Mouse (Mus musculus) intestine, embryonic 15.5 days (tissue): Measurements from ENCODE around the gene Gm5485. TPM values are rescaled to one million over a fixed set of nuclear protein-coding genes. Genes with fewer than 3 reads are reported as not detected.

Experiments
- ATAC-seq: fragments of 200-750 bp; cut with Nextera tagmentation; 2 replicates; pipeline ENCODE4 v1.8.0; 2017; ENCODE audit warnings: moderate TSS enrichment, moderate library complexity
- H3K27ac ChIP-seq: fragments of 300-500 bp; sonication (generic); 2 replicates; pipeline ENCODE4 v1.5.1; 2015; ENCODE audit warnings: mild to moderate bottlenecking, inconsistent platforms
- H3K27me3 ChIP-seq: fragments of 300-500 bp; sonication (generic); replicated peaks from 2 replicates; pipeline ENCODE4 v1.6.1; 2015; ENCODE audit warnings: inconsistent platforms
- H3K36me3 ChIP-seq: fragments of 300-500 bp; sonication (generic); 2 replicates; pipeline ENCODE4 v1.6.1; 2015; ENCODE audit warnings: inconsistent platforms
- H3K4me1 ChIP-seq: fragments of 300-500 bp; sonication (generic); replicated peaks from 2 replicates; pipeline ENCODE4 v1.6.1; 2015; ENCODE audit warnings: inconsistent platforms
- H3K4me2 ChIP-seq: fragments of 300-500 bp; sonication (generic); replicated peaks from 2 replicates; pipeline ENCODE4 v1.6.1; 2015; ENCODE audit warnings: mild to moderate bottlenecking, inconsistent platforms
- H3K4me3 ChIP-seq: fragments of 300-500 bp; sonication (generic); replicated peaks from 2 replicates; pipeline ENCODE4 v1.5.1; 2015; ENCODE audit warnings: inconsistent platforms
- H3K9ac ChIP-seq: fragments of 300-500 bp; sonication (generic); 2 replicates; pipeline ENCODE4 v1.6.1; 2015; ENCODE audit warnings: inconsistent platforms
- H3K9me3 ChIP-seq: fragments of 300-500 bp; sonication (generic); 2 replicates; pipeline ENCODE4 v1.6.1; 2016; ENCODE audit warnings: inconsistent platforms
- WGBS: fragments of 180-500 bp; shearing (Covaris S2); methylation state at CpG from one replicate; pipeline ENCODE4 v1.1.7; 2015; 5-methylcytosine and 5-hydroxymethylcytosine counted together
- polyA plus RNA-seq: library from polyadenylated mRNA; unstranded; fragments of >200 nt; fragmentation: Nextera tagmentation; extraction: Ambion mirVana; gene quantifications from 2 replicates; pipeline ENCODE4 v1.2.1, GENCODE M21; 2015

The Gm5485 gene
- polyA plus RNA-seq, 1 experiment from 2014 or later, result 0.80 TPM

GRCm38 (mm10) chr16:48409580-48409979, 2.6 kb downstream of the Gm5485 start:
- WGBS, result 19% methylated on average over 7 of the region's 7 CpGs
- peak overlapping the region; percentile 37 for H3K4me2 ChIP-seq
- ATAC-seq, result peak; percentile 2; the same call in 1 of the 2 replicates
- H3K4me1 ChIP-seq, result peaks cover 9% of the 10 kb centered on the region
- H3K9ac ChIP-seq, result no peak overlapping the region
- H3K9me3 ChIP-seq, result no peaks in the 10 kb centered on the region
- no peaks in the 10 kb centered on the region for H3K27me3 ChIP-seq
- no peak overlapping the region for H3K27ac ChIP-seq
- no peaks in the 10 kb centered on the region for H3K36me3 ChIP-seq
- no peak overlapping the region for H3K4me3 ChIP-seq

- Histone ChIP-seq H3K27ac (no peak overlapping the region), H3K9me3 (no peaks in the 10 kb centered on the region), H3K4me1 (peaks cover 9% of the 10 kb centered on the region), H3K4me2 (no peak overlapping the region), H3K27me3 (no peaks in the 10 kb centered on the region), H3K36me3 (no peaks in the 10 kb centered on the region), H3K4me3 (no peak overlapping the region), H3K9ac (no peak overlapping the region)
- WGBS, result 56% methylated on average over 10 of the region's 10 CpGs
- no peak for ATAC-seq
These were observed 6.4 kb downstream of the Gm5485 start for GRCm38 (mm10) chr16:48405674-48406403.

GRCm38 (mm10) chr16:48404009-48404408, 8.2 kb downstream of the Gm5485 start:
- Histone ChIP-seq H3K27ac (peak overlapping the region; percentile 58), H3K4me1 (no peaks in the 10 kb centered on the region)

GRCm38 (mm10) chr16:48403423-48403822, 8.8 kb downstream of the Gm5485 start:
- Histone ChIP-seq H3K9ac (no peak overlapping the region), H3K4me1 (no peaks in the 10 kb centered on the region), H3K36me3 (no peaks in the 10 kb centered on the region), H3K4me3 (no peak overlapping the region), H3K4me2 (no peak overlapping the region), H3K27me3 (no peaks in the 10 kb centered on the region), H3K27ac (peak overlapping the region; percentile 58), H3K9me3 (no peaks in the 10 kb centered on the region)
- WGBS, result 52% methylated on average over 3 of the region's 3 CpGs
- peak; percentile 56 for ATAC-seq

More at GRCm38 (mm10) chr16:48404009-48404408, 8.2 kb downstream of the Gm5485 start:
- H3K4me3 ChIP-seq, result no peak overlapping the region
- no peaks in the 10 kb centered on the region for H3K27me3 ChIP-seq
- peak; percentile 82 for ATAC-seq
- no peak overlapping the region for H3K4me2 ChIP-seq
- no peaks in the 10 kb centered on the region for H3K36me3 ChIP-seq
- no peak overlapping the region for H3K9ac ChIP-seq
- H3K9me3 ChIP-seq, result no peaks in the 10 kb centered on the region

- ATAC-seq, result peak; percentile 91
- no peak overlapping the region for H3K4me2 ChIP-seq
- 52% methylated on average over 4 of the region's 4 CpGs for WGBS
- H3K9ac ChIP-seq, result no peak overlapping the region
- H3K9me3 ChIP-seq, result no peaks in the 10 kb centered on the region
- 0 out of 2 replicates have a peak overlapping the region, but pooled peaks have one; percentile 27 for H3K27ac ChIP-seq
- no peaks in the 10 kb centered on the region for H3K4me1 ChIP-seq
- no peaks in the 10 kb centered on the region for H3K27me3 ChIP-seq
- H3K4me3 ChIP-seq, result no peak overlapping the region
- no peaks in the 10 kb centered on the region for H3K36me3 ChIP-seq
These were observed 9.3 kb downstream of the Gm5485 start for GRCm38 (mm10) chr16:48402963-48403362.

- Histone ChIP-seq H3K9ac (no peak overlapping the region), H3K27me3 (no peaks in the 10 kb centered on the region), H3K4me2 (no peak overlapping the region), H3K4me1 (no peaks in the 10 kb centered on the region), H3K9me3 (no peaks in the 10 kb centered on the region), H3K36me3 (no peaks in the 10 kb centered on the region), H3K27ac (no peak overlapping the region), H3K4me3 (no peak overlapping the region)
- ATAC-seq, result peak; percentile 90
- 72% methylated on average over 2 of the region's 2 CpGs for WGBS
These were observed 16.9 kb downstream of the Gm5485 start for GRCm38 (mm10) chr16:48395278-48395677.

- Histone ChIP-seq H3K9me3 (no peaks in the 10 kb centered on the region), H3K4me1 (no peaks in the 10 kb centered on the region), H3K4me2 (no peak overlapping the region), H3K27ac (no peak overlapping the region), H3K27me3 (no peaks in the 10 kb centered on the region), H3K36me3 (no peaks in the 10 kb centered on the region), H3K4me3 (no peak overlapping the region), H3K9ac (no peak overlapping the region)
- 74% methylated on average over 2 of the region's 2 CpGs for WGBS
- ATAC-seq, result no peak
These were observed 25.2 kb downstream of the Gm5485 start for GRCm38 (mm10) chr16:48386982-48387381.

GRCm38 (mm10) chr16:48383582-48384257, 28.5 kb downstream of the Gm5485 start:
- no peaks in the 10 kb centered on the region for H3K36me3 ChIP-seq
- no peak overlapping the region for H3K27ac ChIP-seq
- no peaks in the 10 kb centered on the region for H3K4me1 ChIP-seq
- WGBS, result 73% methylated on average over 3 of the region's 3 CpGs
- no peak overlapping the region for H3K9ac ChIP-seq
- no peak overlapping the region for H3K4me3 ChIP-seq
- ATAC-seq, result no peak
- H3K27me3 ChIP-seq, result no peaks in the 10 kb centered on the region
- no peaks in the 10 kb centered on the region for H3K9me3 ChIP-seq
- no peak overlapping the region for H3K4me2 ChIP-seq

GRCm38 (mm10) chr16:48373711-48374485, 38.3 kb downstream of the Gm5485 start:
- Histone ChIP-seq H3K27ac (no peak overlapping the region), H3K27me3 (no peaks in the 10 kb centered on the region), H3K9me3 (no peaks in the 10 kb centered on the region), H3K4me2 (no peak overlapping the region), H3K9ac (no peak overlapping the region), H3K4me1 (no peaks in the 10 kb centered on the region), H3K4me3 (no peak overlapping the region), H3K36me3 (no peaks in the 10 kb centered on the region)
- no peak for ATAC-seq
- whole genome bisulfite sequencing, result 77% methylated on average over 7 of the region's 7 CpGs

- no peak overlapping the region for H3K9ac ChIP-seq
- H3K27ac ChIP-seq, result no peak overlapping the region
- H3K36me3 ChIP-seq, result no peaks in the 10 kb centered on the region
- 73% methylated on average over 6 of the region's 6 CpGs for WGBS
- no peak overlapping the region for H3K4me2 ChIP-seq
- no peaks in the 10 kb centered on the region for H3K9me3 ChIP-seq
- ATAC-seq, result no peak
- H3K4me1 ChIP-seq, result no peaks in the 10 kb centered on the region
- H3K27me3 ChIP-seq, result no peaks in the 10 kb centered on the region
- H3K4me3 ChIP-seq, result no peak overlapping the region
These were observed 39.8 kb downstream of the Gm5485 start for GRCm38 (mm10) chr16:48372461-48372860.

GRCm38 (mm10) chr16:48368096-48368495, 44.1 kb downstream of the Gm5485 start:
- Histone ChIP-seq H3K36me3 (no peaks in the 10 kb centered on the region), H3K27ac (no peak overlapping the region), H3K9me3 (no peaks in the 10 kb centered on the region), H3K27me3 (no peaks in the 10 kb centered on the region), H3K4me1 (no peaks in the 10 kb centered on the region), H3K9ac (no peak overlapping the region), H3K4me2 (no peak overlapping the region), H3K4me3 (no peak overlapping the region)
- 94% methylated on average over 2 of the region's 2 CpGs for WGBS
- no peak for ATAC-seq

GRCm38 (mm10) chr16:48366801-48367200, 45.4 kb downstream of the Gm5485 start:
- no peak overlapping the region for H3K9ac ChIP-seq
- no peak overlapping the region for H3K4me3 ChIP-seq
- no peak overlapping the region for H3K4me2 ChIP-seq
- H3K36me3 ChIP-seq, result no peaks in the 10 kb centered on the region
- no peaks in the 10 kb centered on the region for H3K4me1 ChIP-seq
- WGBS, result 90% methylated on average over 5 of the region's 5 CpGs
- no peak overlapping the region for H3K27ac ChIP-seq
- no peak for ATAC-seq
- no peaks in the 10 kb centered on the region for H3K27me3 ChIP-seq
- no peaks in the 10 kb centered on the region for H3K9me3 ChIP-seq
